Mouse (Mus musculus) stomach, embryonic 14.5 days (tissue): Measurements from ENCODE around the gene Sumf1. TPM values are rescaled to one million over a fixed set of nuclear protein-coding genes. Genes with fewer than 3 reads are reported as not detected.

Source experiments
- ATAC-seq: fragments of 200-750 bp; cut with Nextera tagmentation; 2 replicates; pipeline ENCODE4 v1.8.0; 2017; ENCODE audit warnings: low read depth, moderate TSS enrichment; ENCODE audit not compliant: insufficient number of reproducible peaks, insufficient read depth, low FRiP score
- H3K27ac ChIP-seq: fragments of 300-500 bp; sonication (generic); 2 replicates; pipeline ENCODE4 v1.5.1; 2014; ENCODE audit warnings: mild to moderate bottlenecking, low read length, moderate library complexity, mixed read lengths
- H3K27me3 ChIP-seq: fragments of 300-500 bp; sonication (generic); 2 replicates; pipeline ENCODE4 v1.6.1; 2014; ENCODE audit warnings: low read length, control low read depth, mixed read lengths; ENCODE audit not compliant: control insufficient read depth, insufficient read depth
- H3K36me3 ChIP-seq: fragments of 300-500 bp; sonication (generic); 2 replicates; pipeline ENCODE4 v1.6.1; 2014; ENCODE audit warnings: mild to moderate bottlenecking, control low read depth, low read length, moderate library complexity, mixed read lengths; ENCODE audit not compliant: control insufficient read depth, insufficient read depth
- H3K4me1 ChIP-seq: fragments of 300-500 bp; sonication (generic); 2 replicates; pipeline ENCODE4 v1.6.1; 2014; ENCODE audit warnings: low read length, control low read depth, mixed read lengths; ENCODE audit not compliant: control insufficient read depth, insufficient read depth
- H3K4me2 ChIP-seq: fragments of 300-500 bp; sonication (generic); replicated peaks from 2 replicates; pipeline ENCODE4 v1.6.1; 2014; ENCODE audit warnings: low read depth, low read length, control low read depth
- H3K4me3 ChIP-seq: fragments of 300-500 bp; sonication (generic); 2 replicates; pipeline ENCODE4 v1.5.1; 2014; ENCODE audit warnings: low read depth, low read length, control low read depth
- H3K9ac ChIP-seq: fragments of 300-500 bp; sonication (generic); replicated peaks from 2 replicates; pipeline ENCODE4 v1.6.1; 2014; ENCODE audit warnings: low read depth, mild to moderate bottlenecking, control low read depth, low read length, moderate library complexity, mixed read lengths
- H3K9me3 ChIP-seq: fragments of 300-500 bp; sonication (generic); 2 replicates; pipeline ENCODE4 v1.6.1; 2016; ENCODE audit warnings: low read depth, low read length, control low read depth; ENCODE audit not compliant: control insufficient read depth
- WGBS: fragments of 180-500 bp; shearing (Covaris S2); extraction: QIAGEN DNeasy Blood & Tissue Kit; methylation state at CpG from one replicate; pipeline ENCODE4 v1.1.7; 2014; 5-methylcytosine and 5-hydroxymethylcytosine counted together
- polyA plus RNA-seq: library from polyadenylated mRNA; unstranded; fragments of >200 nt; fragmentation: Nextera tagmentation; extraction: Ambion mirVana; gene quantifications from 2 replicates; pipeline ENCODE4 v1.2.1, GENCODE M21; 2014

Gene Sumf1
- polyA plus RNA-seq, 1 experiment from 2014 or later = 23.6 TPM

DNA sequence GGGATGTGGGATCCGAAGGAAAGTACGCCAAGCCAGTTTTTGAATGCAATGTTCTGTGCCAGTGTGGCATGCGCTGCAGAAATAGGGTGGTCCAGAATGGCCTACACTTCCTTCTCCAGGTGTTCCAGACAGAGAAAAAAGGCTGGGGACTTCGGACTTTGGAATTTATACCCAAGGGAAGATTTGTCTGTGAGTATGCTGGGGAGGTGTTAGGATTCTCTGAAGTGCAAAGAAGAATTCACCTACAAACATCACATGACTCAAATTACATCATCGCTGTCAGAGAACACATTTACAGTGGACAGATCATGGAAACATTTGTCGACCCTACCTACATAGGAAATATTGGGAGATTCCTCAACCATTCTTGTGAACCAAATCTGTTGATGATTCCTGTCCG is 109.5 kb downstream of the Sumf1 start:
- Histone ChIP-seq H3K4me3 (no peak overlapping the region), H3K9me3 (0 out of 2 replicates have a peak, but pooled peaks cover 4% of the 10 kb centered on the region), H3K9ac (no peak overlapping the region), H3K4me2 (no peak overlapping the region), H3K36me3 (no peaks in the 10 kb centered on the region), H3K4me1 (no peaks in the 10 kb centered on the region), H3K27ac (no peak overlapping the region), H3K27me3 (no peaks in the 10 kb centered on the region)
- 95% methylated on average over 7 of the region's 7 CpGs for whole genome bisulfite sequencing
- no peak for ATAC-seq

DNA sequence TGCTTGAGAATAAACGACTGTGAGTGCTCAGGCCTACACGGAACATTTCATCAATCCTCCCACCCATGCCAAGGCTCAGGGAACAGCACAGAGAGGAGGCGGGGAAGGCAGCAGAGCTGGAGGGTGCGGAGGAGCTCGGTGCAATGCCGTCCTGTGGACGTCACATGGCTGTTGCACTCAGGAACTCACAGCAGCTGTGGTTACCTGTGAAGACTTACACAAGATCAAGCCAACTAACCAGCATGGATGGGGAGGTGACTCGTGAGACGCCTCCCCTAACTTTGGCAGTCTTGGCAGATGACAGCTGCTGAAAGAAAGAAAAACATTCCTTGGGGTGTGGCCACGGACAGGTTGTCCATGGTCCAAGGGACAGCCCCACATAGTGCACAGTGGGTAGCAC is 110.8 kb downstream of the Sumf1 start:
- no peak overlapping the region for H3K4me3 ChIP-seq
- H3K27ac ChIP-seq = no peak overlapping the region
- 86% methylated on average over 10 of the region's 10 CpGs for WGBS
- H3K4me2 ChIP-seq = no peak overlapping the region
- H3K9ac ChIP-seq = no peak overlapping the region
- H3K27me3 ChIP-seq = no peaks in the 10 kb centered on the region
- ATAC-seq = no peak
- no peaks in the 10 kb centered on the region for H3K4me1 ChIP-seq
- no peaks in the 10 kb centered on the region for H3K36me3 ChIP-seq
- 0 out of 2 replicates have a peak, but pooled peaks cover 4% of the 10 kb centered on the region for H3K9me3 ChIP-seq

DNA sequence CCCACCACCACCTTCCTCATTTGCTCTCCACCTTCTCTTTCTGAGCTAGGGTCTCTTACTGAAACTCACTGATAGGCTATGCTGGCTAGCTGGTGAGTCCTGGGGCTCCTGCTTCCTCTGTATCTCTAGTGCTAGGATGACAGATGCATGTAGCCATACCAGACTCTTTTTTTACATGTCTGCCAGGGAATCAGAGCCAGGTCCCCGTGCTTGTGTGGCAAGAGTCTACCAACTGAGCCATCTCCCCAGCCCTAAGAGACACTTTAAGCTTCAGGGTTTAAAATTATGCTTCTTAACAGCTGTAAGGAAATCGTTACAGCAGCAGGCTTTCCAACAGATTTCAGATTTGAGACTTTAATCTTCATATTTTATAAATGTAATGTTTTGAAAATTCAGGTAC is 111.5 kb downstream of the Sumf1 start:
- H3K27me3 ChIP-seq = no peaks in the 10 kb centered on the region
- no peak overlapping the region for H3K4me3 ChIP-seq
- no peak overlapping the region for H3K9ac ChIP-seq
- 83% methylated on average over 2 of the region's 2 CpGs for WGBS
- no peaks in the 10 kb centered on the region for H3K4me1 ChIP-seq
- no peak overlapping the region for H3K27ac ChIP-seq
- no peak for ATAC-seq
- no peaks in the 10 kb centered on the region for H3K36me3 ChIP-seq
- no peak overlapping the region for H3K4me2 ChIP-seq
- H3K9me3 ChIP-seq = 0 out of 2 replicates have a peak, but pooled peaks cover 4% of the 10 kb centered on the region

DNA sequence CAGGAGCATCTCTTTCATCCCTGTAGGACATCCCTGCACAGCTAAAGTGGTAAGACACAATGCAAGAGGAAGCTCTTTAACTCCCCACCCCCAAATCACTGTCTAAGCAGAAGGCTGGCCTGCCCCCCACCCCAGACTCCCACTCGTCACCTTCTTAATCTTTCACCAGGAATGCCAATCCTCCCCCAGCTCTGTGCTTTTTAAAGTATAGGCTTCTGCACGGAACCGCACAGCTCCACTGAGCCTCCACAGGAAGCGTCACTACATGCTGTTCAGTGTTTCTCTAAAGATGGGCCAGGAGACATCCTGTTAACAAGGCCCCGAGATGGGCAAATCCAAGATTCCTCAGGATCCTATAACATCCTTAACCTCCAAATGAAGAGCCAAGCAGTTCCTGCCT is 112.3 kb downstream of the Sumf1 start:
- Histone ChIP-seq H3K4me3 (no peak overlapping the region), H3K4me2 (no peak overlapping the region), H3K9me3 (0 out of 2 replicates have a peak, but pooled peaks cover 4% of the 10 kb centered on the region), H3K27ac (no peak overlapping the region), H3K9ac (no peak overlapping the region), H3K36me3 (no peaks in the 10 kb centered on the region), H3K4me1 (no peaks in the 10 kb centered on the region), H3K27me3 (no peaks in the 10 kb centered on the region)
- no peak for ATAC-seq
- 82% methylated on average over 5 of the region's 5 CpGs for WGBS

DNA sequence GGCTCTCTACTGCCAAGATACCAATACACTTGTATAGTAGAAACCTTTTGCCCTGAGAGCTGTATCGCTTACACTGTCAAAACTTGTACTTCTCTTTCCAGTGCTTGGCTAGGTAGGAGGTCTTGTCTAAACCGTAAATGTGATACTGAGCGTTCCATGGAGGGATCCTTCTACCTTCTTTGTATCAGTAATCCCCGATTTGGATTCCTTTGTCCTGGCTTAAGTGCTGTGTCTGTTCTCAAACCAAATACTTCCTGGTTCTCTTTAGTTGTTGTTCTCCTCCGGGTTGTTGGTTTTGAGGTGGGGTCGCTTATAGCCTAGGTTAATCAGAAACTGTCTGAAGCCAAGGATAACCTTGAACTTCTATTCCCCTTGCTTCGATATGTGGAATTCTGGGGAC is 114.4 kb downstream of the Sumf1 start:
- Histone ChIP-seq H3K36me3 (no peaks in the 10 kb centered on the region), H3K4me2 (no peak overlapping the region), H3K9ac (no peak overlapping the region), H3K9me3 (0 out of 2 replicates have a peak, but pooled peaks cover 4% of the 10 kb centered on the region), H3K4me3 (no peak overlapping the region), H3K4me1 (no peaks in the 10 kb centered on the region), H3K27ac (no peak overlapping the region), H3K27me3 (no peaks in the 10 kb centered on the region)
- 92% methylated on average over 7 of the region's 7 CpGs for WGBS
- no peak for ATAC-seq

DNA sequence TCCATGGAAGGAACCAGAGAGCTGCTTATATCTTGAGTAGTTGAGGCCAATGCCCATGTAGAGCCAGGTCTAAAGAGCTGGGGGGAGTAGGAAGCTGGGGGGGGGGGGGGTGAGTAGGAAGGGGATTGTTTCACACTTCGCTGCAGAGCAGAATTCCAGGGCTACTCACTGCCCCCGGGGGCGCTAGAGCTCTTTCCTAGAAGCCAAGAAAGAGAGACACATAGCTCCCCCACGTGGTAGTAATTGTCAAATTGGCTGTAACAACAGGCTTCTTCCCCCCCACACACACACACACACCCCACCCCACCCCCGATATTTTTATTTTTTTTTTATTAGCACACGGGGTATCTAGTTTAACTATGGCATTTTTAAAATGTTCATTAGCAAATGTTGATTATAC is 119.8 kb downstream of the Sumf1 start:
- Histone ChIP-seq H3K36me3 (no peaks in the 10 kb centered on the region), H3K4me2 (peak overlapping the region; percentile 45), H3K9me3 (no peaks in the 10 kb centered on the region), H3K9ac (no peak overlapping the region), H3K27me3 (no peaks in the 10 kb centered on the region), H3K4me3 (peak overlapping the region; percentile 54), H3K4me1 (no peaks in the 10 kb centered on the region), H3K27ac (peak overlapping the region; percentile 91)
- ATAC-seq = no peak
- WGBS = 11% methylated on average over 6 of the region's 6 CpGs

DNA sequence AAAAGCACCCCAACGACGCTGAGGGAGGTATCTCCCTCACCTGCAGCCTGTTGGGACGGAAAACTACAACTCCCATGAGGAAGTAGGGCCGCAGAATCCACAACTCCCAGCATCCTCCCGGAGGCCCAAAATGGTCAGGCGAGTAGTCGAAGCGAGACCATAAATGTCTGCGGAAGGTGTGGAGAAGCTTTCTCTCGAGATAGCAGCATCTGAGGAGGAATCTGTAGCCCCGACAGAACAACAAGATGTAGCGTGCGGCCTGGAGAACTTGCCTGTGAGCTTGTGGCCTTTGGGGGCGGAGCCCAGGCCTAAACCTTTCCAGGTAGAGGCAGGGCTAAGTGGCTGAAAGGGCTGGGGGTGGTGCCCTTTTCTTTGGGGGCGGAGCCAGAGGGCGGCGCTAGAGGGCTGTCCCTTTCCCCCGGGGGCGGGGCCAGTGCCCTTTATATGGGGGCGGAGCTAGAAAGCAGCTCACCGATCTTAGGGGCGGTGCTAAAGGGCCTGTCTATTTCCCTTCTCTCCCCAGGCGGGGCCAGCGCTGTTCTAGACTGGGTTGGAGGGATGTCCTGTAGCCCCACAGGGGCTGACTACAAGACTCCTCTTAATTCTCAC is 120.4 kb downstream of the Sumf1 start, which contains the start of gene Setmar:
Gene Setmar (plus strand): TSS at position 128 of the 609 bp plus-strand sequence.
- WGBS = under 1% methylated on average over 23 of the region's 24 CpGs
- H3K4me3 ChIP-seq = peak within 1 kb of the TSS; percentile 54
- H3K4me1 ChIP-seq = no peaks in the 10 kb centered on the region
- no peaks in the 10 kb centered on the region for H3K36me3 ChIP-seq
- H3K9me3 ChIP-seq = no peaks in the 10 kb centered on the region
- peak; percentile 96 for ATAC-seq
- peak within 1 kb of the TSS; percentile 45 for H3K4me2 ChIP-seq
- peak within 1 kb of the TSS; percentile 45 for H3K9ac ChIP-seq
- peak within 1 kb of the TSS; percentile 91 for H3K27ac ChIP-seq
- H3K27me3 ChIP-seq = no peaks in the 10 kb centered on the region

DNA sequence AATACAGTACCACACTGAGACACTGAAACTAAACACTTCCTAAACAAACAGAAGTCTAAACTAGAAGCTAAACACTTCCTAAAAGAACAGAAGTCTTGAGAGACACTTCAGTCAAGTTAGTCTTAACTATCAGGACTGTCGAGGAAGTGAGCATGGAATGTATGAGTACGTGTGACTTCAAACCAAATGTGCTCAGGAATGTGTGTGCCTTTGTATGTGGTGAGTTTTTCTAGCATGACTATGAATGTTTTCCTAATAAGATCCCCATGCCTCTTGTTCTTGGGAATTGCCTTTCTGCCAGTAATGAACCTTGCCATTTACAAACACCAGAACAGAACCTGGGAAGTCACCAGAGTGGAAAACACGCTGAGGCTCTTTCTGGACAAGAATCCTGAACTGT is 124.3 kb downstream of the Sumf1 start:
- Histone ChIP-seq H3K4me2 (no peak overlapping the region), H3K27ac (no peak overlapping the region), H3K4me1 (no peaks in the 10 kb centered on the region), H3K27me3 (no peaks in the 10 kb centered on the region), H3K9ac (no peak overlapping the region), H3K4me3 (no peak overlapping the region), H3K9me3 (no peaks in the 10 kb centered on the region), H3K36me3 (no peaks in the 10 kb centered on the region)
- WGBS = 72% methylated on average over 3 of the region's 3 CpGs
- no peak for ATAC-seq

DNA sequence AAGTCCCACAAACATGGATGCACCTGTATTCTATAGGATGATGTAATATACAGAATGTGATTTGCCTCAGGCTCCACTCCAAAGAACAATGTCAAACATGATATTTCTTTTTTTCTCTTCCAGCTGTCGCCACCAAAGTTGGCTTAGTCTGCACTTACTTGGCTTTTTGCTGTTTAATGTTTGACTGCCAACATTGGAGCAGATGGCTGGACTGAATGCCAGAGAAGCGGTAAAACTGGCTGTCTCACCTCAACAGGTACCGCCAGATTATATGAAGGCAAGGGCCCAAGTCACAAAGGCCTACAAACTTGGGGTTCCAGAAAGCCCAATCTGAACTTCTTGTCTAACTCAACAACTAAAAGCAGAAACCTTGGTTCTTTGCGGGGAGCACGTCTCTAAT is 127.3 kb downstream of the Sumf1 start:
- H3K4me3 ChIP-seq = no peak overlapping the region

More for the DNA sequence above, 127.3 kb downstream of the Sumf1 start:
- Histone ChIP-seq H3K4me2 (no peak overlapping the region), H3K9ac (no peak overlapping the region), H3K36me3 (no peaks in the 10 kb centered on the region), H3K9me3 (no peaks in the 10 kb centered on the region), H3K27ac (no peak overlapping the region), H3K27me3 (no peaks in the 10 kb centered on the region), H3K4me1 (no peaks in the 10 kb centered on the region)
- ATAC-seq = no peak
- WGBS = 84% methylated on average over 5 of the region's 5 CpGs
